Mouse (Mus musculus) ES-E14 (cell line): ENCODE results near the gene 4921504E06Rik. TPM values are rescaled to one million over a fixed set of nuclear protein-coding genes. Genes with fewer than 3 reads are reported as not detected.

Source experiments
- DNase-seq: peaks from one replicate; pipeline ENCODE4 v3.0.0-alpha.2; 2013; ENCODE audit warnings: low read depth, low spot score
- H3K27ac ChIP-seq: 2 replicates; pipeline ENCODE4 v1.5.1; 2012; ENCODE audit warnings: low read depth, mild to moderate bottlenecking, low read length, moderate library complexity, mixed read lengths; ENCODE audit not compliant: poor library complexity, insufficient read depth, severe bottlenecking
- H3K36me3 ChIP-seq: 2 replicates; pipeline ENCODE4 v1.6.1; 2012; ENCODE audit warnings: mild to moderate bottlenecking, low read length, moderate library complexity, mixed read lengths; ENCODE audit not compliant: control insufficient read depth, poor library complexity, insufficient read depth, severe bottlenecking
- H3K4me1 ChIP-seq, 2 experiments: fragments of 150-350 bp in 1 of 2; sonication (generic) in 1 of 2; 2 replicates each; pipeline ENCODE4 v1.6.1; 2012; ENCODE audit warnings: low read length in 2 of 2, mild to moderate bottlenecking in 1 of 2, mixed read lengths in 1 of 2; ENCODE audit not compliant: control insufficient read depth in 2 of 2, insufficient read depth in 2 of 2, poor library complexity in 1 of 2
- H3K4me3 ChIP-seq, 2 experiments: fragments of 150-350 bp in 1 of 2; sonication (generic) in 1 of 2; 2 replicates each; pipeline ENCODE4 v1.5.1; 2012; ENCODE audit warnings: low read length in 2 of 2, low read depth in 1 of 2, mild to moderate bottlenecking in 1 of 2, mixed read lengths in 1 of 2; ENCODE audit not compliant: insufficient read depth in 1 of 2, poor library complexity in 1 of 2, severe bottlenecking in 1 of 2
- H3K9ac ChIP-seq: 2 replicates; pipeline ENCODE4 v1.6.1; 2012; ENCODE audit warnings: low read depth, mild to moderate bottlenecking, low read length, mixed read lengths; ENCODE audit not compliant: poor library complexity, insufficient read depth, severe bottlenecking
- H3K9me3 ChIP-seq: fragments of 150-350 bp; sonication (generic); 2 replicates; pipeline ENCODE4 v1.6.1; 2012; ENCODE audit warnings: low read depth, mild to moderate bottlenecking, low read length; ENCODE audit not compliant: control insufficient read depth, insufficient read depth
- CHD2 ChIP-seq: IDR thresholded peaks from 2 replicates; pipeline ENCODE4 v1.6.1; 2014; ENCODE audit warnings: mild to moderate bottlenecking, low read depth, low read length, inconsistent platforms
- HCFC1 ChIP-seq: IDR thresholded peaks from 2 replicates; pipeline ENCODE4 v1.6.1; 2012; ENCODE audit warnings: low read length, inconsistent platforms, borderline replicate concordance; ENCODE audit not compliant: insufficient read depth
- MAFK ChIP-seq: IDR thresholded peaks from 2 replicates; pipeline ENCODE4 v1.6.1; 2014; ENCODE audit warnings: mild to moderate bottlenecking, low read depth, low read length, inconsistent platforms; ENCODE audit not compliant: insufficient read depth
- ZC3H11A ChIP-seq: IDR thresholded peaks from 2 replicates; pipeline ENCODE4 v1.6.1; 2012; ENCODE audit warnings: low read depth, mild to moderate bottlenecking, inconsistent platforms, low read length, borderline replicate concordance
- ZNF384 ChIP-seq: IDR thresholded peaks from 2 replicates; pipeline ENCODE4 v1.6.1; 2012; ENCODE audit warnings: low read depth, low read length, inconsistent platforms
- in situ Hi-C, 2 experiments: fragments of 600-800 bp; cut with MboI; formaldehyde crosslinking; loops; one replicate each; pipeline ENCODE4 v1.15.1; 2025; ENCODE audit warnings: low sequenced_read_pairs in 2 of 2, inconsistent platforms in 1 of 2; ENCODE audit not compliant: unreplicated experiment in 2 of 2
- total RNA-seq: library from RNA; depleted of rRNA; stranded (reverse); fragments of 300-350 nt; gene quantifications from 2 replicates; pipeline ENCODE4 v1.2.3, GENCODE M21; 2012; rRNA removed

The 4921504E06Rik gene
- total RNA-seq, 1 experiment: not detected

DNA sequence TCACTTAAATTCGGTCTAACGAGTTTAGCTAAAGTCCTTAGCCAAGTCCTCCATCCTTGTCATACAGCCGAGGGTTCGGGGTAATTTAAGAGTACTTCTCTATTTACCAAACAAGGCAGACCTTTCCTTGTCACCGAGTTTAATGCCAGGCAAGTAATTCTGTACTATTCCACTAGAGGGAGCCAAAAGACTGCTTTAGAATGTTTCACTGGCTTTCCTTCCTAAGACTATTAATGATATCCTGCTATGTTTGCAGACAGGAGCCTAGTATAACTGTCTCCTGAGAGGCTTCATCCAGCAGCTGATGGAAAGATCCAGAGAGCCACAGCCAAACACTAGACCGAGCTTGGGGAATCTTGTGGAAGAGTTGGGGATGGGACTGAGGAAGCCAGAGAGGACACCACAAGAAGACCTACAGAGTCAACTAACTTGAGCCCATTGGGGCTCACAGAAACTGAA lies 138.6 kb downstream of the 4921504E06Rik start:
- Histone ChIP-seq H3K36me3 (no peaks in the 10 kb centered on the region), H3K9ac (no peak overlapping the region), H3K9me3 (no peaks in the 10 kb centered on the region), H3K27ac (no peak overlapping the region), H3K4me3 (peak overlapping the region in 1 of 2 experiments; percentile 41; a peak in 2 of 4 replicates), H3K4me1 (no peaks in the 10 kb centered on the region)
- in situ Hi-C loops: no loop called here
- peak; percentile 81 for DNase-seq
- TF ChIP-seq ZC3H11A: peak; percentile 77; the same call in 1 of the 2 replicates
- TF ChIP-seq CHD2: no peak
- TF ChIP-seq MAFK: no peak

DNA sequence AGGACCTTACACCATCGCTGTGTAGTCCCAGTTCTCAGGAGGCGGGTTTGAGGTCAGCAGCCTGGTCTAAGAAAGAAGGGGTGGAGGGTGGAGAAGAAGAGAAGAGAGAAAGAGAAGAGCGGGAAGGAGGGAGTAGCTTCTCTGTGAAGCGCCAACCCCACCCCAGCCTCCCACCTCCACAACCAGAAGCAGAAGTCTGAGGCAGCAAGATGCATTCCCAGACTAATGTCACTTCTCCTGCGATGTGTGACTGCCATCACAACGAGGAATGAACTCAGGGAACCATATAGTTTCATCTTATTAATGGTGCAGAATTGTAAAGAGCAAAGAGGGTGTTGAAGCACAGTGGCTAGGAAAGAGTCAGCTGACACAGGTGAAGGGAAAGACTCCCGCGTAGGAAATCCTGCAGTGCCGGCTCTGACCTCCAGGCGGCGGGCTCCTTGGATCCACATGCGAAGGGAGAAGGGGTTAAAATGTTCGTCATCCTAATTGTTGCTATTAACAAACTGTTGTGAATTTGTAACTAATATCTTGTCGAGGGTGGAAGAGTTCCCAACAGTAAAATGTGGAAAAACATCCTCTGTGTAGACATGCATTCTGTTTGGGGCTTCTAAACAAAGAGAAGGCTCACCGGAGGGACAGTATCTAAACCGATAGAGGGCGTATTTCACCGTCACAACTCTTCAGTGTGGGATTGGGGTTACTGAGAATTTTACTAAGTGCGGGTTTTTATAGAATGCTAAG lies 139.3 kb downstream of the 4921504E06Rik start:
- no peak overlapping the region for H3K9ac ChIP-seq
- H3K4me1 ChIP-seq: no peaks in the 10 kb centered on the region
- peak; percentile 57 for DNase-seq
- TF ChIP-seq ZC3H11A: no peak
- TF ChIP-seq CHD2: no peak
- no peak for TF ChIP-seq HCFC1
- TF ChIP-seq MAFK: no peak
- no peak for TF ChIP-seq ZNF384
- no peak overlapping the region for H3K27ac ChIP-seq
- peak overlapping the region in 1 of 2 experiments; percentile 41; a peak in 2 of 4 replicates for H3K4me3 ChIP-seq
- in situ Hi-C loops: no loop called here
- H3K9me3 ChIP-seq: no peaks in the 10 kb centered on the region
- H3K36me3 ChIP-seq: no peaks in the 10 kb centered on the region

Other genes with a start within 250 kb of the 4921504E06Rik start
- gene Msrb2, start 182.5 kb downstream of the 4921504E06Rik start, total RNA-seq: 14.5 and 17.1 TPM in 2 replicates
- gene Ptf1a, start 108.3 kb downstream of the 4921504E06Rik start, total RNA-seq: not detected in 2 replicates
- gene Otud1, start 103.8 kb upstream of the 4921504E06Rik start, total RNA-seq: 5.0 and 5.8 TPM in 2 replicates